Mouse (Mus musculus) inflammation-experienced regulatory T-cells, adult 6 months (primary cell): ENCODE measurements around the gene Zdhhc8. TPM values are rescaled to one million over a fixed set of nuclear protein-coding genes. Genes with fewer than 3 reads are reported as not detected.
"Not testable (repeated sequence)": the region's sequence is repeated elsewhere in the genome, so short reads cannot be mapped to it uniquely, and the experiment has no call there.

ENCODE experiments used
- ATAC-seq: one replicate; pipeline ENCODE4 v1.8.0; 2017
- polyA plus RNA-seq, 3 experiments: library from polyadenylated mRNA; unstranded; fragments of 100-300 nt; shearing (Covaris generic); gene quantifications; one replicate each; pipeline ENCODE4 v1.2.1; 2017

The Zdhhc8 gene
- polyA plus RNA-seq, 3 experiments from 2014 or later = 0.67 to 1.7 (median 1.5) TPM

DNA sequence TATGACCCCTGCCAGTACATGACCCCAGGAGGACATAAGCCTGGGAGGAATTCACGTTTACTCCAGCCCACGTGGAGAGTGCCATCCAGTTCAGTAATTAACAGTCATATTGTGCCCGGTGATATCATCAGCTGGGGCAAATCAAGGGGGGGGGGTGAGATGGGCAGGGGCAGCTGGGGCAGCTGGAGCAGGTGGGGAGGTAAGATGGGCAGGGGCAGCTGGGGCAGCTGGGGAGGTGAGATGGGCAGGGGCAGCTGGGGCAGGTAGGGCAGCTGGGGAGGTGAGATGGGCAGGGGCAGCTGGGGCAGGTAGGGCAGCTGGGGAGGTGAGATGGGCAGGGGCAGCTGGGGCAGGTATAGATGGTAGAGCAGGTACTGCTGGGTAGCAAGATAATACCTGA lies 39.4 kb downstream of the Zdhhc8 start:
- not testable (repeated sequence) for ATAC-seq

DNA sequence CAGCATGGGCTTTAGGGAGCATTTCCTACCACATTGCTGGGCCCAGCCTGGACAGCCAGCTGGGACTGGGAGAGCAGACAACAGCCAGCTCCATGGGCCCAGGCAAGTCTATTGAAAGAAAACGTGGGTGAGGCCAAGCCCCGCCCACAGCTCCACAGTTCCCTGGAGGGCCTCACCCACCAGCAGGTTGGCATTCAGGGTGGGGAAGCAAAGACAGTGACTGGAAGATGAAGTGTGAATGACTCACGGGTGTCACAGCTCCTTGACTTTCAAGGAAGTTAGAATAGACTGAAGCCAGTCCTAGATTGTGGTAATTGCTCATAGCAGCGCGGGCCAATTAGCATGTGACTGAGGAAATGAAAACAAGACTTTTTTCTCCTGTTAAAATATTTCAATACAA lies 39.9 kb downstream of the Zdhhc8 start:
- no peak for ATAC-seq

DNA sequence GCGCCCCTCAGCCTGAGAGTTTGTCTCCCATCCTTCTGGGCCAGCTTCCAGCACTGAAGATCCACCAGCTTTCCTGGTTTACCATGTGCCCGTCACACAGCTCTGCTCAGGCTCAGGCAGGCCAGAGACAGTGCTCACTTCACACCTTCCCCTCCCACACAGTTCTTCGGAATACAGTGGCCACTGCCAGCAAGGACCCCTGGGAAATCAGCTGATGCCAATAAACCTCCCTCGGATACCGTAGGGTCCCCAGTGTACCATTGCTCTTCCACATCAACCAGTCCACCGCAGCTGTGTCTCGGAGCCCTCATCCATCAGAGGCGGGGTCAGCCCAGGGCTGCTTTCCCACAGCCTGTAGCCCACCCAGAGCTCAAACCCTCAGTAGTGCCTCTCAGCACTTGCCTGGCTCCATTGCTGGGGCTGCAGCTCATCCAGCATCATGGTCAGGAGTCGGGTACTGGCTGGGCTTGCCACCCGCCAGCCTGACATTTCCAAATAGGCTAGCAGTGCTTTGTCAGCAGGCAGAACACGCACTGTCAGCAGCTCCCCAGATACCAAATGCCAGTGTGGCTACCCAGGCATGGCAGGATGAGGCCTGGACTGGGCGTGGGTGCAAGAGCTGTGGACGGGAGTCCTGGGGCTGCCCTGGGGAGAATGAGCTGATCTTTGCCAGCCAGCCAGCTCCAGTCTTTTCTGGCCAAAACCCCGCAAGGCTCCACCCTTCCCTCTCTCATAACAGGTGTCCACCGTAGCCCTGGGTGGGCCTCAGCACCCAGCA lies 40.5 kb downstream of the Zdhhc8 start:
- no peak for ATAC-seq

DNA sequence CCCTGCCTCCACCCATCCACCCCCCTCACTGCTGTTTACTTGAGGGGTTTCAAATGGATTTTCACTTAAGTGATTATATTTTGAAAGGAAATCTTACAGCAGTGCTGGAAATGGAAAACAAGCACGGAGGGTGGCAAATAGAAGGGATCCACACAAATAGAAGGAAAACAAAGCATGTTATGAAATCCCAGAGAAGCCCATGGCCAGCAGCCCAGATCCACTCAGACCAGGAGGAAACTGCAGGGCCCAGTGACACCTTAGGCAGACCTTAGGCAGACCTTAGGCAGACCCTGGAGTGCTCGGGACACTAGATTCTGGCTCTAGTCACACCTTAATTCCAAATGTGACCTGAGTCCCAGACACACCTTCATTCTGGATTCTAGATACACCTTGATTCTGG lies 43.9 kb downstream of the Zdhhc8 start:
- no peak for ATAC-seq

DNA sequence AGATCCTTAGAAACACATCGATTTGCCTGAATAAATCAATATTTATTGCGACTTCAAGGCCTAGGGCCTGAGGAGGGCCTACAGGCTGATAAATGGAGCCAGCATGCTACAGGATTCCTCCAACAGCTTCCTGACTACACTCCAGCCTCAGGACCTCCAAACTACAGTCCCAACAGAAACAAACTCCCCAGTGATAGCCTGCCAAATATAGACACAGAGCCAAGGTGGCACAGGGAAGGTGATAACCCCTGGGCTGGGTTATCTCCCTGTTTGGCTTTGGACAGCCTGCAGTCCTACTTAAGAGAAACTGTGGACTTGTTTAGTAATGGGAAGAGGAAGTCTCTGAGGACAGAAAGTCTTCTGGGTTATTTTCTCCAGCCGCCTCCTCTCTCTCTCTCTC lies 47.7 kb downstream of the Zdhhc8 start:
- ATAC-seq = no peak

DNA sequence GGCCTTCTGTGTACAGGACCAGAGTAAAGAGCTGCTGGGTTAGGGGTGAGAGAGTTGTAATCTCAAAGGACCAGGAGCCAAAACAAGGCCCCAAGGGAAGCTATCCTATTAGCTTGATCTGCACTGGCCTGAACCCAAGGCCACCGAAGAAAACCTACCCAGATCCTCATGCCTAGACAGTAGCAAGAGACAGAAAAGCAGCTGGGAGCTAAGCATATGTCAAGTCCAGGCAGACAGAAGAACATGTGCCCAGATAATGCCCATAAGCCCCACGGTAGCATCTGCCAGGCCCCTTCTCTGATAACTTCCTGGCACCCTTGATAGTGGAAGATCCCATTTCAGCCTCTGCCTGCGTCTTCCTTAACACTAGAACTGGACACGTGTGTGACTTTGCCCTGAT lies 48.1 kb downstream of the Zdhhc8 start:
- ATAC-seq = no peak

DNA sequence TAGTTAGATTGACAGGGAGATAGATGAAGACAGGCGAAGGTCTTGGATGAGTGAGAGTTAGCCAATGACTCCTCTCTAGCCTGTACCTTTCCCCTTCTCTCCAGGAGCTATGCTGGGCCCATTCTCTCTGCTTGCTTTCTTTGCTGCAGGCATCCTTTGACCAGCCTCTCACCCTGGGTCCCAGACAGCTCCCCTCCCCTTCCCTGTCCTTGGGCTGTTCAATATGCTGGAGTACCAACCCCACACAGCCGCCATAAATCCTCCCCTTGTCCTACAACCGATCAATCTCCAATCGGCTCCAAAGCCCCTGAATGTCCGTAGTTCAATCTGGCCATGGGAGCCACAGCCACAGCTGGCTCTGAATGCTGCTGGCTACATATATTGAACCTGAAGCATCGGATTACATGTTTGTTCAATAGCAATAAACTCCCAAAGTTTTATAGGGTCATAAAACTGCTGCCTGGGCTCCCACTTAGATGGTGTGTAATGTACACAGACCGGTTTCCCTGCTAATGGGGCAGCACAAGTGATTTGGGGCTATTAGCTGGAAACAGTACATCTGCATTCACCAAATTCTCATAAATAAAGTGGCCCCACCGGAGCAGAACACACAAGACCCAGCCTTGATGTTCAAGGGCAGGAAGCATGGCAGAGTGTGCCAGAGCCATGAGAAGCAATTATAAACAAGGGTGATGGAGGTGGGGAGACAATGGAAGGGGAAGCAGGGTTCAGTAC lies 49.1 kb downstream of the Zdhhc8 start:
- ATAC-seq = no peak

DNA sequence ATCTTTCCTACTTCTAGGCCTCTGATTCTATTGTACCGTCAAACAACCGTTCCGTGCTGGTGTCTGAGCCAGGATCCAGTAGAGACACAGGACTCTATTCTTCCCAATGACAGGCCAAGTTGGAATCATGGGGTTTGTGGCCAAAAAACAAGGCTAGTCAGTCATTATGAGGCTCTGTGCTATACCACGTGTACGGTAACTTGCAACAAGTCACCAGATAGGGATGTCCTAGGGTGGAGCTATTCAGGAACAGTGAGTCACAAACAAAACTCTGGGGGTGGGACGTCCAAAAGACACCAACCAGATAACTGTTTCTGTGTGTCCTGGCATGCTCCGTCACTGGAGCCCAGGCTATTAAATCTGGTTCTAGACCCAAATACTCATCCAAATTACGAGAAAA lies 52.2 kb downstream of the Zdhhc8 start:
- no peak for ATAC-seq

DNA sequence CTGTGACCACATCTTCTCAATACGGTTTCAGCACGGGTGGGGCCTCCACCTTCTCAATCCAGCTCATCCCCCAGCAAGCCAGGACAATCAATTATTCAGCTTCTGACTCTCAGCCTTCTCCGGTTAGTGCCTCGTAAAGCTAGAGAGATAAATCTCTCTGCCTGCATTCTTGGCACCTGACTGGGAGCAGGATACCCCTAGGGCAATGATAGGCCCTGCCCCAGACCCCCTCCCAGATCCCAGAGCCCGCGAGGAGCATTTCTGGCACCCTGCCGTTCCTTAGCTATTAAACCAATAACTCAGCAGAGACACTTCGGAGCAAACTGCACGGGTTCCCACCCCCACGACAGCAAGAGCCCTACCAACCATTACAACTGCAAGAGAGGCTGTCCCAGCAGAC lies 53.5 kb downstream of the Zdhhc8 start:
- no peak for ATAC-seq

DNA sequence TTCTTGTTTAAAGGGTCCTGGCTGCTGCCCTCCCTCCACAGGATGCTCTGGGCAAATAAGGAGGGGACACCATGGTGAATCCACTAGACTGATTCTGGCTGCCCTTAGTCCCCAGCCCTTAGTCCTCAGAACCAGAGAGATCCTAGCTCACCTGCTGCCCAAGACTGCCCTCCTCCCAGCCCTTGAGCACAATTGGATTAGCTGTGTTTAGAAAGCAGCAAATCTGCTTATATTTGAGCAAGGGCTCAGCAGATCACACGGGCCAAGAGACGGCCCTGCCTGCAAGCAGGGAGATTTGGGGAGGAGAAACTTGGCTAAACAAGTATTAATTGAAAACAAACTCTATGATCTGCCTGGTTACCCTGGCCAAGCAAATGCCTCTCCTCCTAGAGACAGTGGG lies 55.3 kb downstream of the Zdhhc8 start:
- no peak for ATAC-seq

DNA sequence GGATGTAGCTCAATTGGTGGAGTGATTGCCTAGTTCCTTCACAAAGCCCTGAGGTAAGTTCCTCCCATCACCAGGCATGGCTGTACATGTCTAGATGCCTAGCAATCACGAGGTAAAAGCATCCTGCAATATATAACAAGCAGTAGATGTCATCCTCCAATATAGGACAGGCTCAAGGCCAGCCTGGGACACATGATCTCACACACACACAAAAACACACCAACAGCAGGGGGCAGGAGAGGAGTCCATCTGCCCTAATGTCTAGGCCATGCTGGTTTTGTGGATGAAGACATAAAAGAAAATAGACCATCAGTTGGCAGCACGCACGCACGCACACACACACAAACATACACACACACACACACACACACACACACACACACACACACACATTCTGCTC lies 58.2 kb downstream of the Zdhhc8 start:
- ATAC-seq = no peak

DNA sequence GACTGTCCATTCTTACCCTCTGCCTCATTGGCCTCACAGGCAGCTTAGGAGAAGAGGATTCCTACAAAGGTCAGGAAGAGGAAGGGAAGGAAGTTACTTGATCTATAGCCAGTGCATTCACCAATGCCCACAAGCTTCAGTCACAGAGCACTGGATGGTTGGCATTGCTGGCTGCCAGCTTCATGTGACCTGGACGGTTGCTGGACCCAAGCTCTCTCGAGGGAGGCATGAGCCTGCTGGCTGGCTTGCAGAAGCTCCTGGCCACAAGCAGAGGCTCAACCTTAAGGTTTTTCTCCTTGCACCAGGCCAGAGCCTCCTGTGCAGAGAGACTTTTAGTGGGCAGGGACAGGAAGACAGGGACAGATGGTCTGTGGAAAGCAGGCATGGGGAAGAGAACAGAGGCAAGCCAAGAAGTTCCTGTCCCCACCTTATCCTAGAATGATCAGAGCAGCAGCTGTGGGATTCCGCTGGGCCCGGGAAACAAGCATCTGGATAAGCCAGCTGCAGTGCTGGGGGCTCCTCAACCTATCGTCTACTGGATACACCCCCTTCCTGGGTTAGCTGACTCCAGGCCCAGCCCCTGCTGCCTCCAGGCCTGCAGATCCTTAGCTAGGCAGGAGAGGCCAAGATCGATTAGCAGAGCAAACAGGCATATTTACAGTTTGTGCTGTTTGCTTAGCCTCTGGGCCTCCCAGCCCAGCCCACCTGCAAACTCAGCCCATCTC lies 59.0 kb downstream of the Zdhhc8 start:
- ATAC-seq = no peak

DNA sequence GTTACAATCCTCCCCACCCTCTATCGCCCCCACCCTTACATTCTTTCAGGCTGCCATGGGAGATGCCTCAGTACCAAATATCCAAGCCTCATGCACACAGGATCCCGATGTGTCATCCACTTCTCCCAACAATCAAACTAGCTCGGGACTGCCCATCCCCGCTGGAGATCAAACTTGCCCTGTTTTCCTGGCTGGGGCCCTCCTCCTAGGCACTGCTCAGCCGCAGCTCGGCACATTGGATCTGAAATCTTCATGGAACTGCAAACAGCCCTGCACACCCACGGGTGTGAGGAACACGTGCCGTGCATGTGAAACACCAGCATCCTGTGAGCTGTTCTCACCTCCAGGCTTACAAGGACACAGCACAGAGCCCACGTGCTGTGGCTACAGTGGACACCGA lies 61.1 kb downstream of the Zdhhc8 start:
- ATAC-seq = no peak

DNA sequence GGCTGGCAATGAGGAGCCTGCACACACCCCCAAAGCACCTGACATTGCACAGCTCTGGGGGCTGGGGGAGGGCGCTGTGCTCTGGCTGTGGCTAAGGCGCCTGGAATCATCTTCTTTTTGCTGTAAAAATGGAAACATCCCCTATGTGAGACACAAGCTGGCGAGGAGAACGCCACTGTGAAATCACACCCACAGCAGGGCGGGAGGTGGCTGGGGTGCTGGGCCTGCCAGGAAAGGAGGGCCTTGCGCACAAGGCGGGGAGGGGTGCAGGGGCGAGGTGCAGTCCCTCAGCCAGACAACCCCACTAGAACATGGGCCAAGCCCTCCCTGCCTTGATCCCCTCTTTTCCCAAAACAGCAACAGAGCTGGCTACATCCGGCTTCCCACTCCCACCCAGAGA lies 61.7 kb downstream of the Zdhhc8 start:
- no peak for ATAC-seq

DNA sequence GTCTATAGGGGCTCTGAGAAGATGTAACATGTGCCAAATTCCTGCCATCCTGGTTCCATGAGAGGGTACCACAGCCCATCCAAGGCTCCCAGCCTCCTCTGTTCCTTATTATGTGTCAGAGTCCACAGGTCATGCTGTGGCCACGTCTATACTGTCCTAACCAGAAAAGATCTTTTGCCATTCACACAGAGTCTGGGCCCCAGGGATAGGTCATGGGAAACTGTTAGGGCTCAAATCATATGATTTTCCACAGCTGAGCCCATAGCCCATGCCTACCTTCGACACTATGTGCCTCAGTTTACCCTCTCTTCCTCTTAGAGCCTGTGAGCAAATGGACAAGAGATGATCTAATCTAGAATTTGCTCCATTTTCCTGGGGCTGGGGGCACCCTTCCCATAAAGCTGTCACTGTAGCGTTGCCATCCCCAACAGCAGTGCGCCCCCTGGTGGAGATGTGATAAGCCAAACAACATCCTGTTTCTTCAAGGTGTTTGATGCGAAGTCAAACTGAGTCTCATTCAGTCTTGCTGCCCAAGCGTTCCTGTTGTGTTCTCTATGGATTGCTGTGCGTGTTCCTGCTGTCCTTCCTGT lies 62.6 kb downstream of the Zdhhc8 start:
- no peak for ATAC-seq

Other genes starting within 250 kb of the Zdhhc8 start
- 10 to 100 TPM; 11.5 to 19.1 (median 15.0) TPM for gene Dgcr6, start 182.3 kb downstream of the Zdhhc8 start, polyA plus RNA-seq
- gene Prodh, start 144.9 kb downstream of the Zdhhc8 start, polyA plus RNA-seq = 1 to 10 TPM; 1.1 to 5.3 (median 4.2) TPM
- not detected for gene Rtn4r, start 107.5 kb downstream of the Zdhhc8 start, polyA plus RNA-seq
- not detected for gene Ccdc188, start 17.3 kb downstream of the Zdhhc8 start, polyA plus RNA-seq
- gene Trmt2a, start 13.5 kb upstream of the Zdhhc8 start, polyA plus RNA-seq = 10 to 100 TPM; 31.1 to 45.8 (median 38.5) TPM
- gene Ranbp1, start 13.6 kb upstream of the Zdhhc8 start, polyA plus RNA-seq = 100 to 1,000 TPM; 141 to 268 (median 158) TPM
- gene Gm49776, start 23.2 kb upstream of the Zdhhc8 start, polyA plus RNA-seq = not detected
- 10 to 100 TPM; 16.6 to 29.7 (median 19.9) TPM for gene Dgcr8, start 54.1 kb upstream of the Zdhhc8 start, polyA plus RNA-seq
- gene Tango2, start 113.0 kb upstream of the Zdhhc8 start, polyA plus RNA-seq = 10 to 100 TPM; 48.6 to 81.2 (median 70.2) TPM
- 1 to 10 TPM in 1 of 3 experiments, under 1 TPM in 2; 0.52 to 1.0 (median 0.66) TPM for gene Arvcf, start 113.0 kb upstream of the Zdhhc8 start, polyA plus RNA-seq
- gene Txnrd2, start 191.2 kb upstream of the Zdhhc8 start, polyA plus RNA-seq = 10 to 100 TPM; 15.9 to 21.2 (median 20.4) TPM
- gene Comt, start 191.7 kb upstream of the Zdhhc8 start, polyA plus RNA-seq = 10 to 100 TPM; 51.4 to 56.7 (median 52.3) TPM